ENCODE assay signal across 8 mouse cellular contexts in genomic region chr8:113634670-113635591, GRCm38 (mm10). TPM values are rescaled to one million over a fixed set of nuclear protein-coding genes. Genes with fewer than 3 reads are reported as not detected.
DNase-seq lines count a peak whose midpoint lies in the region; ATAC-seq lines count a peak whose summit lies in the region.

Mon1b (plus strand) TSS chr8:113635587.

- H3K4me1 ChIP-seq in forebrain, embryonic 14.5 days (ENCODE audit: control insufficient read depth, insufficient read depth, low read length), result peaks cover 13% of the 10 kb centered on the region
- H3K4me1 ChIP-seq in neural tube, embryonic 15.5 days, result peaks cover 26% of the 10 kb centered on the region

- peak; percentile 98 for ATAC-seq in forebrain, embryonic 14.5 days
- ATAC-seq in neural tube, embryonic 15.5 days (ENCODE audit: low FRiP score), result peak; percentile 98

- H3K4me2 ChIP-seq in forebrain, embryonic 14.5 days (ENCODE audit: low read length), result peak within 1 kb of the TSS; percentile 99
- H3K4me2 ChIP-seq in neural tube, embryonic 15.5 days, result peak within 1 kb of the TSS; percentile 100

- H3K4me3 ChIP-seq in forebrain, embryonic 14.5 days (ENCODE audit: low read depth, low read length), result peak within 1 kb of the TSS; percentile 65
- H3K4me3 ChIP-seq in neural tube, embryonic 15.5 days (replicated peaks), result peak within 1 kb of the TSS; percentile 80

- peak; percentile 99 for DNase-seq in ES-CJ7 (ENCODE audit: low read depth, low spot score)
- DNase-seq in cerebellum, adult 11 months, result peak; percentile 99
- DNase-seq in forebrain, embryonic 14.5 days (ENCODE audit: low spot score), result peak; percentile 99
- DNase-seq in heart, postnatal 14 days, result peak; percentile 99
- DNase-seq in layer of hippocampus, adult 11-12 months (ENCODE audit: low spot score), result peak; percentile 99
- peak; percentile 97 to 98 for DNase-seq in lung, adult 18-20 months
- DNase-seq in testis, postnatal 14 days (ENCODE audit: low spot score), result peak; percentile 96

- peak within 1 kb of the TSS; percentile 82 for H3K27ac ChIP-seq in forebrain, embryonic 14.5 days (ENCODE audit: low read depth, low read length)
- H3K27ac ChIP-seq in neural tube, embryonic 15.5 days (replicated peaks), result peak within 1 kb of the TSS; percentile 97

- under 1% methylated on average over 42 of the region's 42 CpGs for WGBS in forebrain, embryonic 14.5 days
- under 1% methylated on average over 42 of the region's 42 CpGs for WGBS in neural tube, embryonic 15.5 days

- no peaks in the 10 kb centered on the region for H3K9me3 ChIP-seq in forebrain, embryonic 14.5 days (replicated peaks; ENCODE audit: control insufficient read depth, low read length)
- no peaks in the 10 kb centered on the region for H3K9me3 ChIP-seq in neural tube, embryonic 15.5 days (replicated peaks)

- H3K36me3 ChIP-seq in forebrain, embryonic 14.5 days (ENCODE audit: control insufficient read depth, insufficient read depth, low read length), result peaks cover 19% of the 10 kb centered on the region
- peaks cover 22% of the 10 kb centered on the region for H3K36me3 ChIP-seq in neural tube, embryonic 15.5 days

- intact Hi-C loops in heart, postnatal 14 days (cut with DNase I), result loop anchor here (5.0 kb wide), 3 partner anchors 523 to 1588 kb away; no protein-coding TSS in a partner anchor

- peak within 1 kb of the TSS; percentile 59 for H3K9ac ChIP-seq in forebrain, embryonic 14.5 days (ENCODE audit: low read length)
- H3K9ac ChIP-seq in neural tube, embryonic 15.5 days (replicated peaks), result peak within 1 kb of the TSS; percentile 76

- no peaks in the 10 kb centered on the region for H3K27me3 ChIP-seq in forebrain, embryonic 14.5 days (replicated peaks; ENCODE audit: control insufficient read depth, insufficient read depth, low read length)
- no peaks in the 10 kb centered on the region for H3K27me3 ChIP-seq in neural tube, embryonic 15.5 days (replicated peaks)

RNA-seq across cellular contexts. Expression of gene Mon1b, which starts in this region (rescaled TPM):
- 11.4 and 13.0 TPM in 2 replicates for polyA plus RNA-seq in forebrain, embryonic 14.5 days (2014; fragmentation: Nextera tagmentation; extraction: Ambion mirVana)
- 1 to 10 TPM; 6.5 to 6.7 TPM for total RNA-seq in heart, postnatal 14 days (2021)
- 8.7 and 9.9 TPM in 2 replicates for polyA plus RNA-seq in neural tube, embryonic 15.5 days (2015; fragmentation: Nextera tagmentation; extraction: Ambion mirVana)

Comparison
In these comparisons a context has a peak if more than half of its experiments do, and no peak if none do; other contexts are left out.
1. Peak in every context shown above with its lines: DNase-seq, ATAC-seq, H3K4me3 ChIP-seq and H3K27ac ChIP-seq.